Mouse (Mus musculus): Measurements from ENCODE around the gene Cldn10.

DNA sequence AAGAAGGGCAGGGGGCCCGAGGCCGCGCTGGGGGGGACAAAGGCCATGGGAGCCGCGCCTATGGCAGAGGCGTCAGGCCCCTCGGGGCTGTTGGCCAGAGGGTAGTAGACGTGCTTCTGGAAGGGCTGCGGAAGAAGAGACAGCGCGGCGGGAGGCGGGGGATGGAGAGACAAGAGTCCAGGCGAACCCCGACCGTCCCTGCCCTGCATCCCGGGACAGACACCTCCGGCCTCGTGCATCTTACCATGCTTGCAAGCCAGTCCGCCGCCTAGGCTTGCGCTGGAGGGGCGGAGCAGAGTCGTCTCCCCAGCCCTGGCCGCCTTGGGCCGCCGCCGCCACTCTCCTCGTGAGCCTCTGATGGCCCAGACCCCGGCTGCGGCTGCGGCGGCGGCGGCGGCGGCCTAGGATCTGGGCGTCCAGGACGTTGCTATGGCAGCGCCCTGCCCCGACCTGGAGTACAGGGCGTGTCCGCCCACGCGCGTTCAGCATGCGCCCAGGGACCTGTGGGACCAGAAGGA, 135.0 kb downstream of the Cldn10 start:
- TF ChIP-seq POLR2A (IDR thresholded peaks at IDR 0.05; ENCODE audit: control insufficient read depth, low read depth, low read length): 0 out of 2 replicates have a peak, but pooled peaks have one; percentile 8
- TF ChIP-seq CTCF (IDR thresholded peaks at IDR 0.05; ENCODE audit: control insufficient read depth, insufficient read depth, insufficient replicate concordance, low read depth, low read length): no peak
